Mouse (Mus musculus) embryonic facial prominence, embryonic 13.5 days (tissue): ENCODE data around the gene Asic3. TPM values are rescaled to one million over a fixed set of nuclear protein-coding genes. Genes with fewer than 3 reads are reported as not detected.

ENCODE experiments used
- ATAC-seq: fragments of 200-750 bp; cut with Nextera tagmentation; 2 replicates; pipeline ENCODE4 v1.8.0; 2017; ENCODE audit warnings: low read depth; ENCODE audit not compliant: insufficient number of reproducible peaks, insufficient read depth, low FRiP score, low TSS enrichment
- H3K27ac ChIP-seq: fragments of 300-500 bp; sonication (generic); 2 replicates; pipeline ENCODE4 v1.5.1; 2015; ENCODE audit warnings: moderate library complexity, mild to moderate bottlenecking, inconsistent platforms
- H3K27me3 ChIP-seq: fragments of 300-500 bp; sonication (generic); 2 replicates; pipeline ENCODE4 v1.6.1; 2015; ENCODE audit warnings: mild to moderate bottlenecking, inconsistent platforms
- H3K36me3 ChIP-seq: fragments of 300-500 bp; sonication (generic); 2 replicates; pipeline ENCODE4 v1.6.1; 2015; ENCODE audit warnings: mild to moderate bottlenecking, inconsistent platforms
- H3K4me1 ChIP-seq: fragments of 300-500 bp; sonication (generic); 2 replicates; pipeline ENCODE4 v1.6.1; 2015; ENCODE audit warnings: inconsistent platforms
- H3K4me2 ChIP-seq: fragments of 300-500 bp; sonication (generic); 2 replicates; pipeline ENCODE4 v1.6.1; 2015; ENCODE audit warnings: moderate library complexity, mild to moderate bottlenecking, inconsistent platforms
- H3K4me3 ChIP-seq: fragments of 300-500 bp; sonication (generic); 2 replicates; pipeline ENCODE4 v1.5.1; 2015; ENCODE audit warnings: mild to moderate bottlenecking, inconsistent platforms
- H3K9ac ChIP-seq: fragments of 300-500 bp; sonication (generic); 2 replicates; pipeline ENCODE4 v1.6.1; 2015; ENCODE audit warnings: mild to moderate bottlenecking, inconsistent platforms
- H3K9me3 ChIP-seq: fragments of 300-500 bp; sonication (generic); 2 replicates; pipeline ENCODE4 v1.6.1; 2016; ENCODE audit warnings: inconsistent platforms
- WGBS: fragments of 180-500 bp; shearing (Covaris S2); methylation state at CpG from one replicate; pipeline ENCODE4 v1.1.7; 2015; ENCODE audit warnings: mixed read lengths; 5-methylcytosine and 5-hydroxymethylcytosine counted together
- polyA plus RNA-seq: library from polyadenylated mRNA; unstranded; fragments of >200 nt; fragmentation: Nextera tagmentation; extraction: Ambion mirVana; gene quantifications from 2 replicates; pipeline ENCODE4 v1.2.1, GENCODE M21; 2015

Asic3 gene
- polyA plus RNA-seq, 1 experiment from 2014 or later: 3.5 TPM

GRCm38 (mm10) chr5:24453283-24453984, 40.2 kb downstream of the Asic3 start:
- Histone ChIP-seq H3K27me3 (0 out of 2 replicates have a peak, but pooled peaks cover 4% of the 10 kb centered on the region), H3K9me3 (no peaks in the 10 kb centered on the region), H3K36me3 (peaks cover 26% of the 10 kb centered on the region), H3K4me1 (peaks cover 43% of the 10 kb centered on the region), H3K4me3 (peak overlapping the region; percentile 93), H3K9ac (peak overlapping the region; percentile 94), H3K4me2 (peak overlapping the region; percentile 99), H3K27ac (peak overlapping the region; percentile 92)
- no peak for ATAC-seq
- WGBS: 13% methylated on average over 5 of the region's 5 CpGs

GRCm38 (mm10) chr5:24453985-24454303, 40.8 kb downstream of the Asic3 start:
- 17% methylated on average over 2 of the region's 2 CpGs for WGBS
- H3K9ac ChIP-seq: peak overlapping the region; percentile 94; the same call in 1 of the 2 replicates

GRCm38 (mm10) chr5:24455076-24455475, 41.9 kb downstream of the Asic3 start:
- Histone ChIP-seq H3K9ac (peak overlapping the region; percentile 46), H3K4me1 (peaks cover 43% of the 10 kb centered on the region), H3K27ac (peak overlapping the region; percentile 53; the same call in 1 of the 2 replicates), H3K4me3 (no peak overlapping the region), H3K9me3 (no peaks in the 10 kb centered on the region), H3K36me3 (peaks cover 32% of the 10 kb centered on the region), H3K4me2 (peak overlapping the region; percentile 99), H3K27me3 (no peaks in the 10 kb centered on the region)
- 69% methylated on average over 3 of the region's 3 CpGs for WGBS
- ATAC-seq: no peak

More at GRCm38 (mm10) chr5:24453985-24454303, 40.8 kb downstream of the Asic3 start:
- H3K4me1 ChIP-seq: peaks cover 43% of the 10 kb centered on the region
- peak overlapping the region; percentile 93 for H3K4me3 ChIP-seq
- H3K9me3 ChIP-seq: no peaks in the 10 kb centered on the region
- H3K36me3 ChIP-seq: peaks cover 31% of the 10 kb centered on the region
- H3K27me3 ChIP-seq: 0 out of 2 replicates have a peak, but pooled peaks cover under 1% of the 10 kb centered on the region
- H3K4me2 ChIP-seq: peak overlapping the region; percentile 99
- ATAC-seq: no peak
- 0 out of 2 replicates have a peak overlapping the region, but pooled peaks have one; percentile 35 for H3K27ac ChIP-seq

GRCm38 (mm10) chr5:24455613-24456012, 42.4 kb downstream of the Asic3 start:
- peak overlapping the region; percentile 53 for H3K27ac ChIP-seq
- no peak overlapping the region for H3K4me3 ChIP-seq
- WGBS: 53% methylated on average over 7 of the region's 7 CpGs
- peak overlapping the region; percentile 46 for H3K9ac ChIP-seq
- H3K4me2 ChIP-seq: peak overlapping the region; percentile 23
- no peaks in the 10 kb centered on the region for H3K9me3 ChIP-seq
- peaks cover 37% of the 10 kb centered on the region for H3K36me3 ChIP-seq
- peaks cover 43% of the 10 kb centered on the region for H3K4me1 ChIP-seq
- no peak for ATAC-seq
- no peaks in the 10 kb centered on the region for H3K27me3 ChIP-seq

- H3K4me3 ChIP-seq: no peak overlapping the region
- no peak overlapping the region for H3K4me2 ChIP-seq
- no peak overlapping the region for H3K9ac ChIP-seq
- H3K36me3 ChIP-seq: peaks cover 8% of the 10 kb centered on the region
- WGBS: 64% methylated on average over 12 of the region's 12 CpGs
- no peak for ATAC-seq
- H3K4me1 ChIP-seq: peaks cover 37% of the 10 kb centered on the region
- H3K27me3 ChIP-seq: no peaks in the 10 kb centered on the region
- H3K27ac ChIP-seq: no peak overlapping the region
- H3K9me3 ChIP-seq: no peaks in the 10 kb centered on the region
Observed at GRCm38 (mm10) chr5:24466762-24467161, 53.6 kb downstream of the Asic3 start.

Other genes with a start within 250 kb of the Asic3 start
- 20.2 and 21.0 TPM in 2 replicates for gene Nupl2, start 248.4 kb upstream of the Asic3 start, polyA plus RNA-seq
- 1.3 and 1.4 TPM in 2 replicates for gene Kcnh2, start 61.8 kb upstream of the Asic3 start, polyA plus RNA-seq
- gene Nos3, start 48.6 kb upstream of the Asic3 start, polyA plus RNA-seq: 5.4 and 5.9 TPM in 2 replicates
- gene Atg9b, start 21.2 kb upstream of the Asic3 start, polyA plus RNA-seq: 0.25 and 0.50 TPM in 2 replicates
- gene Abcb8, start 19.7 kb upstream of the Asic3 start, polyA plus RNA-seq: 39.9 and 44.9 TPM in 2 replicates
- 55.7 and 62.1 TPM in 2 replicates for gene Cdk5, start 10.1 kb downstream of the Asic3 start, polyA plus RNA-seq
- gene Slc4a2, start 10.4 kb downstream of the Asic3 start, polyA plus RNA-seq: 41.0 and 41.2 TPM in 2 replicates
- 106 and 109 TPM in 2 replicates for gene Fastk, start 31.9 kb downstream of the Asic3 start, polyA plus RNA-seq
- 20.2 and 22.8 TPM in 2 replicates for gene Tmub1, start 34.5 kb downstream of the Asic3 start, polyA plus RNA-seq
- 31.5 and 31.6 TPM in 2 replicates for gene Agap3, start 38.8 kb downstream of the Asic3 start, polyA plus RNA-seq
- 0.11 TPM in 1 of 2 replicates, not detected in the other for gene Gbx1, start 113.8 kb downstream of the Asic3 start, polyA plus RNA-seq
- 0.56 and 0.63 TPM in 2 replicates for gene Asb10, start 127.6 kb downstream of the Asic3 start, polyA plus RNA-seq
- gene 4931409K22Rik, start 143.4 kb downstream of the Asic3 start, polyA plus RNA-seq: 0.11 TPM in 1 of 2 replicates, not detected in the other
- 112 and 115 TPM in 2 replicates for gene Abcf2, start 164.1 kb downstream of the Asic3 start, polyA plus RNA-seq
- 24.2 and 26.4 TPM in 2 replicates for gene Chpf2, start 173.3 kb downstream of the Asic3 start, polyA plus RNA-seq
- 37.4 and 43.5 TPM in 2 replicates for gene Smarcd3, start 211.0 kb downstream of the Asic3 start, polyA plus RNA-seq